Mouse (Mus musculus): Measurements from ENCODE around the gene Ddr1. TPM values are rescaled to one million over a fixed set of nuclear protein-coding genes. Genes with fewer than 3 reads are reported as not detected.

Ddr1 gene
- polyA plus RNA-seq, 1 experiment from 2014 or later: 52.0 TPM

DNA sequence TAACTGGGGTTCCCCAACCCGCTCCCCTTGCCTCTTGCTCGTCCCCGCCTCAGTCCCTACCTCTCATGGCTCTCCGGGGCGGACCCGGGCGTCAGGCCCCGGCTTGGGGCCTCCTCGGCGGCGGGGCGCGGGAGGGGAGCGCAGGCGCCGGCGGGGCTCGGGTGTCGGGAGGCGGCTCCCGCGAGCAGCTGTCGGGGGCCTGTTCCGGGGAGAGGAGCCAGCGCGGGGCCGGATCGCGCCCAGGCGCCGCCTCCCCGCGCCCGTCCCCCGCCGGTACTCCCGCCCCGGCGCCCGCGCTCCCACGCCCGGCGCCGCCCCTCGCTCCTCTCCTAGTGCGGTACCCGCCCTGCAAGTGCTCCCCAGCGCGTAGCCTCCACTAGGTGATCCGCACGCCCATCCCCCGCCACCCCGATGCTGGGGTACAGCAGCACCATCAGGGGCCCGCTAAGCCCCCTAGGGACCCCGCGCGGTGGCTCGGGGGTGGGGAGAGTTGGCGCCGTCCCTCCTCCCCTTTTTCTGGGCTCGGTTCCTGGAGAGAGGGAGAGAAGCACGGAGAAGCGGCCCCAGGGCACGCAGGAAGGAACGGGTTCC, 4.0 kb downstream of the Ddr1 start:
- Histone ChIP-seq H3K9me3 (ENCODE audit: control insufficient read depth, low read length) (peaks cover under 1% of the 10 kb centered on the region; the same call in 1 of the 2 replicates), H3K27ac (ENCODE audit: low read depth, low read length) (peak overlapping the region; percentile 93), H3K27me3 (ENCODE audit: control insufficient read depth, insufficient read depth, low read length) (no peaks in the 10 kb centered on the region), H3K4me2 (replicated peaks; ENCODE audit: low read depth, low read length) (peak overlapping the region; percentile 48), H3K36me3 (ENCODE audit: control insufficient read depth, insufficient read depth, low read length) (peaks cover 3% of the 10 kb centered on the region; the same call in 1 of the 2 replicates), H3K9ac (ENCODE audit: low read depth, low read length) (peak overlapping the region; percentile 65), H3K4me1 (ENCODE audit: control insufficient read depth, insufficient read depth, low read length) (peaks cover 43% of the 10 kb centered on the region), H3K4me3 (ENCODE audit: low read length) (peak overlapping the region; percentile 66)
- peak; percentile 65 for ATAC-seq (ENCODE audit: low FRiP score, low TSS enrichment)
- WGBS: 0% methylated on average over 37 of the region's 66 CpGs

GRCm38 (mm10) chr17:35699919-35700318, 4.5 kb downstream of the Ddr1 start:
- H3K4me2 ChIP-seq (replicated peaks; ENCODE audit: low read depth, low read length): peak overlapping the region; percentile 48
- H3K27me3 ChIP-seq (ENCODE audit: control insufficient read depth, insufficient read depth, low read length): no peaks in the 10 kb centered on the region
- H3K9ac ChIP-seq (ENCODE audit: low read depth, low read length): peak overlapping the region; percentile 65
- peak; percentile 28 for ATAC-seq (ENCODE audit: low FRiP score, low TSS enrichment)
- WGBS: 3% methylated on average over 19 of the region's 19 CpGs
- peaks cover 40% of the 10 kb centered on the region for H3K4me1 ChIP-seq (ENCODE audit: control insufficient read depth, insufficient read depth, low read length)
- peak overlapping the region; percentile 66 for H3K4me3 ChIP-seq (ENCODE audit: low read length)
- H3K36me3 ChIP-seq (ENCODE audit: control insufficient read depth, insufficient read depth, low read length): peaks cover 5% of the 10 kb centered on the region; the same call in 1 of the 2 replicates
- H3K9me3 ChIP-seq (ENCODE audit: control insufficient read depth, low read length): peaks cover 4% of the 10 kb centered on the region; the same call in 1 of the 2 replicates
- H3K27ac ChIP-seq (ENCODE audit: low read depth, low read length): peak overlapping the region; percentile 93

- no peaks in the 10 kb centered on the region for H3K27me3 ChIP-seq (ENCODE audit: control insufficient read depth, insufficient read depth, low read length)
- H3K4me1 ChIP-seq (ENCODE audit: control insufficient read depth, insufficient read depth, low read length): peaks cover 31% of the 10 kb centered on the region
- peak overlapping the region; percentile 51; the same call in 1 of the 2 replicates for H3K9ac ChIP-seq (ENCODE audit: low read depth, low read length)
- ATAC-seq (ENCODE audit: low FRiP score, low TSS enrichment): no peak
- peaks cover 10% of the 10 kb centered on the region for H3K36me3 ChIP-seq (ENCODE audit: control insufficient read depth, insufficient read depth, low read length)
- H3K4me2 ChIP-seq (replicated peaks; ENCODE audit: low read depth, low read length): peak overlapping the region; percentile 43
- H3K4me3 ChIP-seq (ENCODE audit: low read length): no peak overlapping the region
- peak overlapping the region; percentile 70; the same call in 1 of the 2 replicates for H3K27ac ChIP-seq (ENCODE audit: low read depth, low read length)
- 51% methylated on average over 5 of the region's 5 CpGs for WGBS
- H3K9me3 ChIP-seq (ENCODE audit: control insufficient read depth, low read length): peaks cover 4% of the 10 kb centered on the region; the same call in 1 of the 2 replicates
Measured at GRCm38 (mm10) chr17:35698501-35698883, 5.9 kb downstream of the Ddr1 start.

GRCm38 (mm10) chr17:35697759-35698500, 6.5 kb downstream of the Ddr1 start:
- Histone ChIP-seq H3K9me3 (ENCODE audit: control insufficient read depth, low read length) (peaks cover 4% of the 10 kb centered on the region; the same call in 1 of the 2 replicates), H3K4me3 (ENCODE audit: low read length) (peak overlapping the region; percentile 30), H3K27ac (ENCODE audit: low read depth, low read length) (peak overlapping the region; percentile 70), H3K27me3 (ENCODE audit: control insufficient read depth, insufficient read depth, low read length) (no peaks in the 10 kb centered on the region), H3K4me2 (replicated peaks; ENCODE audit: low read depth, low read length) (peak overlapping the region; percentile 43), H3K36me3 (ENCODE audit: control insufficient read depth, insufficient read depth, low read length) (peaks cover 15% of the 10 kb centered on the region), H3K4me1 (ENCODE audit: control insufficient read depth, insufficient read depth, low read length) (peaks cover 31% of the 10 kb centered on the region), H3K9ac (ENCODE audit: low read depth, low read length) (peak overlapping the region; percentile 51)
- peak; percentile 8; the same call in 1 of the 2 replicates for ATAC-seq (ENCODE audit: low FRiP score, low TSS enrichment)
- WGBS: 6% methylated on average over 16 of the region's 16 CpGs

GRCm38 (mm10) chr17:35697429-35697758, 7.0 kb downstream of the Ddr1 start:
- H3K9ac ChIP-seq (ENCODE audit: low read depth, low read length): peak overlapping the region; percentile 51
- peaks cover 21% of the 10 kb centered on the region for H3K36me3 ChIP-seq (ENCODE audit: control insufficient read depth, insufficient read depth, low read length)
- no peaks in the 10 kb centered on the region for H3K27me3 ChIP-seq (ENCODE audit: control insufficient read depth, insufficient read depth, low read length)
- peak overlapping the region; percentile 30 for H3K4me3 ChIP-seq (ENCODE audit: low read length)
- H3K4me2 ChIP-seq (replicated peaks; ENCODE audit: low read depth, low read length): peak overlapping the region; percentile 43
- H3K27ac ChIP-seq (ENCODE audit: low read depth, low read length): peak overlapping the region; percentile 70; the same call in 1 of the 2 replicates
- 34% methylated on average over 1 of the region's 1 CpGs for WGBS
- peaks cover 26% of the 10 kb centered on the region for H3K4me1 ChIP-seq (ENCODE audit: control insufficient read depth, insufficient read depth, low read length)
- ATAC-seq (ENCODE audit: low FRiP score, low TSS enrichment): no peak
- H3K9me3 ChIP-seq (ENCODE audit: control insufficient read depth, low read length): peaks cover 4% of the 10 kb centered on the region; the same call in 1 of the 2 replicates

- no peak for ATAC-seq (ENCODE audit: low FRiP score, low TSS enrichment)
- H3K4me1 ChIP-seq (ENCODE audit: control insufficient read depth, insufficient read depth, low read length): peaks cover 22% of the 10 kb centered on the region
- no peak overlapping the region for H3K9ac ChIP-seq (ENCODE audit: low read depth, low read length)
- H3K36me3 ChIP-seq (ENCODE audit: control insufficient read depth, insufficient read depth, low read length): peaks cover 28% of the 10 kb centered on the region
- WGBS: 71% methylated on average over 6 of the region's 6 CpGs
- H3K27me3 ChIP-seq (ENCODE audit: control insufficient read depth, insufficient read depth, low read length): no peaks in the 10 kb centered on the region
- H3K4me2 ChIP-seq (replicated peaks; ENCODE audit: low read depth, low read length): no peak overlapping the region; the same call in 1 of the 2 replicates
- H3K27ac ChIP-seq (ENCODE audit: low read depth, low read length): no peak overlapping the region
- H3K9me3 ChIP-seq (ENCODE audit: control insufficient read depth, low read length): peaks cover 4% of the 10 kb centered on the region; the same call in 1 of the 2 replicates
- no peak overlapping the region for H3K4me3 ChIP-seq (ENCODE audit: low read length)
Measured at GRCm38 (mm10) chr17:35696691-35697090, 7.7 kb downstream of the Ddr1 start.

DNA sequence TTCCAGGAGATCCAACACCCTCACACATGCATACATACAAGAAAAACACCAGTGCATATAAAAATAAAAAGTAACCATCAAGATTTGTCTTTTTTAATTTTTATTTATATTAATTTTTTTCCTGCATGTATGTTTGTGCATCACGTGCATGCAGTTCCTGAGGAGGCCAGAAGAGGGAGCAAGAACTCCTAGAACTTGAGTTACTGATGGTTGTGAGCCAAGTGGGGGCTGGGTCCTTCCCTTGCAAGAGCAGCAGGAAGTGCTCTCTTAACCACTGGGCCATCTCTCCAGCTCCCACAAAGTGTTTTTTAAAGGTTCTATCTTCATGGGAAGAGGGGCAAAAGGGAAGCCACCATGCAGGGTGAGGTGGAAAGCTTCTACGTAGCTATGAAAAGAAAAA, 9.1 kb downstream of the Ddr1 start:
- H3K9me3 ChIP-seq (ENCODE audit: control insufficient read depth, low read length): peaks cover 4% of the 10 kb centered on the region; the same call in 1 of the 2 replicates
- H3K4me1 ChIP-seq (ENCODE audit: control insufficient read depth, insufficient read depth, low read length): peaks cover 21% of the 10 kb centered on the region
- WGBS: 95% methylated on average over 2 of the region's 2 CpGs
- peaks cover 41% of the 10 kb centered on the region for H3K36me3 ChIP-seq (ENCODE audit: control insufficient read depth, insufficient read depth, low read length)
- H3K27me3 ChIP-seq (ENCODE audit: control insufficient read depth, insufficient read depth, low read length): no peaks in the 10 kb centered on the region
- no peak for ATAC-seq (ENCODE audit: low FRiP score, low TSS enrichment)
- no peak overlapping the region for H3K9ac ChIP-seq (ENCODE audit: low read depth, low read length)
- no peak overlapping the region for H3K27ac ChIP-seq (ENCODE audit: low read depth, low read length)
- no peak overlapping the region for H3K4me3 ChIP-seq (ENCODE audit: low read length)
- no peak overlapping the region for H3K4me2 ChIP-seq (replicated peaks; ENCODE audit: low read depth, low read length)

DNA sequence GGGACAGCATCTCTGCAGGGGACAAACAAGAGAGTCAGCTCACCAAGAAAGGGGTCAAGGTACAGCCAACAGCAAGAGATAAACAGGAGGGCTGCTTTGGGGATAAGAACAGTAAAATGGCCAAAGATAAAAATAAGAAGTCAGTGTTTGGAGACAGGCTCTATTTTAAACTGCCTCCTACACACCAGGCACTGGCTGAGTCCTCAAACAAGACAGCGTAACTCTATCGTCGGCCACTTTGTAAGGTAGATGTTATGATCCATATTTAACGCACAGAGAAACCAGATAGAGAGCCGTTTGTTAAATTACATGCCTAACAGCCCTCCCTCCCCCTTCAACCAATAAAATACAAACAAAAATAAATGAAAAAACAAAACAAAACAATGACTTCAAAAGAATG, 10.5 kb downstream of the Ddr1 start:
- H3K27ac ChIP-seq (ENCODE audit: low read depth, low read length): no peak overlapping the region
- 90% methylated on average over 5 of the region's 5 CpGs for whole genome bisulfite sequencing
- peaks cover 4% of the 10 kb centered on the region; the same call in 1 of the 2 replicates for H3K9me3 ChIP-seq (ENCODE audit: control insufficient read depth, low read length)
- peaks cover 13% of the 10 kb centered on the region for H3K4me1 ChIP-seq (ENCODE audit: control insufficient read depth, insufficient read depth, low read length)
- ATAC-seq (ENCODE audit: low FRiP score, low TSS enrichment): no peak
- H3K4me3 ChIP-seq (ENCODE audit: low read length): no peak overlapping the region
- H3K9ac ChIP-seq (ENCODE audit: low read depth, low read length): no peak overlapping the region
- H3K36me3 ChIP-seq (ENCODE audit: control insufficient read depth, insufficient read depth, low read length): peaks cover 54% of the 10 kb centered on the region
- H3K27me3 ChIP-seq (ENCODE audit: control insufficient read depth, insufficient read depth, low read length): no peaks in the 10 kb centered on the region
- no peak overlapping the region for H3K4me2 ChIP-seq (replicated peaks; ENCODE audit: low read depth, low read length)

- Histone ChIP-seq H3K9ac (ENCODE audit: low read depth, low read length) (no peak overlapping the region), H3K27ac (ENCODE audit: low read depth, low read length) (no peak overlapping the region), H3K9me3 (ENCODE audit: control insufficient read depth, low read length) (peaks cover 4% of the 10 kb centered on the region; the same call in 1 of the 2 replicates), H3K36me3 (ENCODE audit: control insufficient read depth, insufficient read depth, low read length) (peaks cover 70% of the 10 kb centered on the region), H3K4me1 (ENCODE audit: control insufficient read depth, insufficient read depth, low read length) (peaks cover 4% of the 10 kb centered on the region), H3K4me3 (ENCODE audit: low read length) (no peak overlapping the region), H3K4me2 (replicated peaks; ENCODE audit: low read depth, low read length) (no peak overlapping the region), H3K27me3 (ENCODE audit: control insufficient read depth, insufficient read depth, low read length) (no peaks in the 10 kb centered on the region)
- ATAC-seq (ENCODE audit: low FRiP score, low TSS enrichment): no peak
- 81% methylated on average over 4 of the region's 4 CpGs for WGBS
Measured at GRCm38 (mm10) chr17:35692368-35692767, 12.1 kb downstream of the Ddr1 start.

Data from kidney, embryonic 14.5 days (tissue).